Mouse (Mus musculus) left cerebral cortex, adult 9 months (tissue): ENCODE measurements around the gene Sfxn5.

Experiments used
- DNase-seq, 2 experiments: peaks; one replicate each; pipeline ENCODE4 v3.0.0; 2022; ENCODE audit warnings: low spot score in 2 of 2

Sfxn5 gene

DNA sequence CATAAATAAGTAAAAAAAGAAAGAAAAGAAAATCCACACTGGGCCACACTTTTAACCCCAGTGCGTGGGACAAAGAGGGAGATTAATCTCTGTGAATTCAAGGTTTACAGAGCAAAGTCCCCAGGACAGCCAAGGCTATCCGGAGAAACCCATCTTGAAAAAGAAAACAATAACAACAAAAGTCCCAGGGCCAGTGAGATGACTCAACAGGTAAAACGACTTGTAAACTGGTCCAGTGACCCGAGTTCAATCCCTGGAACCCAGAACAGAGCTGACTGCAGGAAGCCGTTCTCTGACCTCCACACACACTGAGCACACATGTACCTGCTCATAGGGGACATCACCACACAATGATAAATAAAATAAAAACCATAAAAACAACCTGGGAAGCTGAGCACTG is 31.2 kb upstream of the Sfxn5 start:
- DNase-seq, result no peak

DNA sequence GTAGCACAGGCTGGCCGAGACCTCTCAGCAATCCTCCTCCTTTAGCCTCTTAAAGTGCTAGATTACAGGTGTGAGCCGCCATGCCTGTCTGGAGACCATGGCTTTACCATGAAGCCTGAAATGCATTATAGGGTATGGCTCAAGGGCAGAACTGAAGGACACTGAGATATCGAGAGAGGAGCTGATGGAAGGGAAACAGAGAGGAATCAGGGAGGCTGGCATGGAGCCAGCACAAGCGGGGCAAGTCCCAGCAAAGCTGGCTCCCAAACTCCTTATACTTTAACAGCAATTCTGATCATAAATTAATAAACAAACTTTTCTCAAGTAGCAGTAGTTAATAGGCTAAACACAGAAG is 30.7 kb upstream of the Sfxn5 start:
- DNase-seq, result no peak

DNA sequence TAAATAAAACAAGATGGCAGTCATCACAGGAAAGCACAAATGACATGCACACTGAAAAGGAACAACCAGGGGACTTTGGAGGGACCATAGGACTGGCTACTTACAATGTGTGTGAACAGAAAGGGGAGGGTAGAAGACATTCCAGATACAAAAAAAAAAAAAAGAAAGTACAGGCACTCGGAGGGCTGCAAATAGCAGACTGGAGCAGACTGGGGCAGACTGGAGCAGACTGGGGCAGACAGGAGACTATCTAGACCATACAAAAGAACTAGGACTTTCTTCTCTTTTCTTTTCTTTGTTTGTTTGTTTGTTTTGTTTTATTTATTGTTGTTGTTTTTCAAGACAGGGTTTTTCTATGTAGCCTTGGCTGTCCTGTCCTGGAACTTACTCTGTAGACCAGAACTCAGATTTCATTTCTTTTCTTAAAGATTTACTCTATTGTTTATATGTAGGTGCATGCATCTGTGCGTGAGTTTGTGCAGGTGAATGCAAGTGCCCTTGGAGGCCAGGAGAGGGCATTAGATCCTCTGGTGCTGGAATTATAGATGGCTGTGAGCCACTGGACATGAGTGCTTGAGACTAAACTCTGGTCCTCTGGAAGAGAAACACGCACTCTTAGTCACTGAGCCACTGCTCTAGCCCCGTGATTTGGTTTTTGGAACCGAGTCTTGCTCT is 30.1 kb upstream of the Sfxn5 start:
- no peak for DNase-seq

DNA sequence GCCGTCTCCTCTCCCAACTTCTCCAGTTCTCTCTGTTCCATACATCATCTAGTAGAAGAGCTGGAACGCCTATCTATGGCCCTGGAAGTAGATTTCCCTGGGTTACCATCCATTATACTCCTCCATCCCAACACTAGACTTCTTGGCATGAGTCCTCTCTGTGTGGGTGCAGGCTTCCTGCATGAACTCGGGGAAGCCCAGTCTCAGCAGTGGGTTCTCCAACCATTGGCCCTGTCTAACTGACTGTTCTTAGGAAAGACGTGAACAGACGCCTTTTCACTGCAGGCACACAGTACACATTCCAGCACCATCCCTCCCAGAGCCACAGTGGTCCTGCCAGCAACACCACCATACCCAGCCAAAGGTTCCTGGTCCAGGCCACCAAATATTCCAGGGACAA is 29.4 kb upstream of the Sfxn5 start:
- DNase-seq, result peak in 1 of 2 experiments; percentile 42

DNA sequence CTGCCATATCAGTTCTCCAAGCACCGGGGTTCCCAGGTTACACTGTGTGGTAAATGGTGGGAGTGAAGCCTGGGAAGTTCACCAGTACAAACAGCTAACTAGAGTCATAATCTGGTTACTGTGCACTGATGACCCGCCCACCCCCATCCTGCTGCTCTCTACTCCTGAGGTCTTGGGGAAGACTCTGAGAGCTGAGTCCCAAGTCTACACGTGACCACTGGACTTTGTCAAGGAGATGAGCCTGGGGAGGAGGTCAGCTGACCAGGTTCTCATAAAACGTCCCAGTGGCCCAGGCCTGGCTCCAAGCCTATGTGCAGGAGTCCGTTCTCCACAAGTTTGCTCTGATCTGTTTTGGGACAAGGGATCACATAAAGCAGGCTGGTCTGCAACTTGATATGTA is 27.1 kb upstream of the Sfxn5 start:
- DNase-seq, result no peak

DNA sequence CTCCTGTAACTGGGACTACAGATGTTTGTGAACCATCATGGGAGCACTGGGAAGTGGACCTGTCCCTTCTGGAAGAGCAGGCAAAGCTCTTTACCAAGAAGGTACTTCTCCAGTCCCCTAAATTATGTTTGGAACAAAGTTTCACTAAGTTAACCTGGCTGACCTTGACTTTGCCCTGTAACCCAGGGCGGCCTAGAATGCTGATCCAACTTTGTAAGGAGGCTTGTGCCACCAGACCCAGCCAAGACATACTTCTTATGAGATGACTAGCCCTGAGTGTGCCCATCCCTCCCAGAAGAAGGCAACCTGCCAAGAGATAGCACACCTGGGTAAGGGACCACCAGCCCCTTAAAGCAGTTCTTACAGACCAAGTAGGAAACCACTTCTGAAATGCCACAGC is 25.7 kb upstream of the Sfxn5 start:
- DNase-seq, result no peak

DNA sequence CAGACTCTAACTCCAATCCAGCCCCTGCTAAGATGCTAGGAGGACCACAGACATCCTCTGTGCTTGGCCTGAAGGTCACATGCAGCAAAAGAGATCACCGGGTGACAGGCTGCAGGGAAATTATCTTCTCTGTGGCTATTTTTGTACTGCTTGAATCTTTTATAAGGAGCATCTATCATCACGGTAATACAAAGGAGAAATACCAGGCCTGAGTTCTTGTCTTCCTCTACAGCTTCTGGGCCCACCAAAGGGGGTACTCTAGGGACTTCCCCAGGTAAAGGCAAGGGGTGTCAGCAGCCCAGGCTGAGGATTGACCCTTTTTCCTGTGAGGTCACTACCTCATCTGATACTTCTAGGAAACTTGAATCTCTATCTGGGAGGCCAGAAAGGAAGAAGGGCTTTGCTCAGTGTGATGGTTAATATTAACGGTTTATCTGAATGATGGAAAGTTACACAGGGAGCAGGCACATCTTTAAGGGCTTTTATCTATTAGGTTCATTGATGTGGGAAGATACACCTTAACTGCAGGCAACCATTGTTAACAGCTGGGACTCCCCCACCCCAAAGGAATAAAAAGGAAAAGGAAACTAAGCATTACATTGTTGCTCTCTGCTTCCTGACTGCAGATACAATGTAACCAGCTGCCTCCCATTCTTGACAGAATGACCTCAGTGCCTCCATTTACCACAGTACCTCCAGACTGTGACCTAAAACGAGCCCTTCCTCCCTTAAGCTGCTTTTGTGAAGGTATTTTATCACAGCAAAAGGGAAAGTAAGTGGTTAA is 23.7 kb upstream of the Sfxn5 start:
- DNase-seq, result no peak

DNA sequence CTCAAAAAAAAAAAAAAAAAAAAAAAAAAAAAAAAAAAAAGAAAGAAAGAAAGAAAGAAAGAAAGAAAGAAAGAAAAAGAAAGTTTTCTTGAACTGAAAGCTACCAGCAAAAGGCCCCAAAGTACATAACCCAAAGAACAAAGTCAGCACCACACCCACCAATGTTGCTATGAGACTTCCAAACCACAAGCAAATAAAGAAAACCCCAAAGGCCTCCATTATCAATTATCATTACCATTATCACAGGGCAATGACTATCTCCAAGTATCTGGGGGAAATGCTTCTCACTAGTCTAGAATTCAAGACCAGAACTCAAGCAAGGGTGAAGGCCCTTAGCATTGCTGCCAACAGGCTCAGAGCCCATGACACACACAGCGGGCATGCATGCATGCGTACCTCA is 22.5 kb upstream of the Sfxn5 start:
- no peak for DNase-seq

DNA sequence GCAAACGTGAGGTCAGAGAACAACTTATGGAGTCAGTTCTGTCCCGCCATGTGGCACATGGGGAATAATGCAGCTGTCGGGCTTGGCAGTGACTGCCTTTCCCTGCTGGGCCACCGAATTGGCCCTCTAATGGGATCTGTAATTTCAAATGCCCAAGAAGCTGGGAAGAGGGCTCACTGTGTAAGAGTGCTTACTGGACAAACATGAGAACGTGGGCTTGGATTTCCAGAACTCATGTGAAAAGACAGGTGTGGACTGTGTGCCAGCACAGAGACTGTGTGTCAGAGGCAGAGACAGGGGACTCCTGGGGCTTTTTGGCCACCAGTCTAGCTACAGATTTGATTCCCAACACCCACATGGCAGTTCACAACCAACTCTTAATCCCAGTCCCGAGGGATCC is 21.5 kb upstream of the Sfxn5 start:
- no peak for DNase-seq

DNA sequence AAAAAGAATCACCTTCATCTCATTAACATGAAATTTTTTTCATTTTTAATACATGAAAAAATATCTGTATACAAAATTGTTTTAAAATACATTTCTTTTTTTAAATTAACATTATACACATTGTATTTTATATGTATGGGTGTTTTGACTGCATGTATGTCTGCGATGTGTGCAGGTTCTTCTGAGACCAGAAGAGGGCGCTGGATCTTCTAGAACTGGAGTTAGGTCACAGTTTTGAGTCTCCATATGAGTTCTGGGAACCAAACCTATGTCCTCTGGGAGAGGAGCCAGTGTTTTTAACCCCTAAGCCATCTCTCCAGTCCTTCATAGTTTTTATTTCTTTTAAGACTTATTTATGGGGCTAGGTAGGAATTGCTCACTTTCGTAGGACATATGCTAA is 20.5 kb upstream of the Sfxn5 start:
- DNase-seq, result no peak

DNA sequence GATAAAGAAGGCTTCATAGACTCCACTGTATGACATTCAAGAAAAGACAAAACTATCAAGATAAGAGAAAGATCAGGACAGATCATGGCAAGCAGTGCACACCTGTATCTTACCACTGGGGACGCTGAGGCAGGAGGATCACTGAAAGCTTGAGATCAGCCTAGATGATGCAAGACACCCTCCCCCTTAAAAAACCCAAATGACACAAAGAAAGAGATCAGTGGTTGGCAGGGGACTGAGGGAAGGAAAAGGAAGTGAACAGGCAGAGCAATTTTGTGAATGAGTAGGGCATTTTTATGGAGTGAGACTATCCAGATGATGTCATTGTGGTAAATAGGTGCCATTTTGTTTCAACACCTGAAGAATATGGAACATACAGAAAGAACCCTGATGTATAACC is 16.9 kb upstream of the Sfxn5 start:
- DNase-seq, result no peak

DNA sequence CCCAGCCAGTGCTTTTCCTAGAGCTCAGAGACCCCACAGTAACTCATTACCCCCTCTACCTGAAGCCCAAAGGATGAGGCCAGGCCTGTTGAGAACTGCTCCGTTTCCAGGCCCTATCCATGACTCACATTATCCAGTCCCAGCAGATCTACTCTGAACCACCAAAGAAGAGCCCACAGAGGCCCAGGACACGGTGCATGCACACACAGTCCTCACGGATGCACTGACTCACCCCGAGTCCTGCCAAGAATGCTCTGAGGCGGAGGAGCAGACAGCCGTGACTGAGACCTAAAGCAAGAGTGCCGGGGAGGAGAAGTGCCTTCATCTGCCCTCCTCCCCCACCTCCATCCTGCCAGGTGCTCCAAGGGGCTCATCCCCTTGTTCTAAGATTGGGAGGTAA is 16.0 kb upstream of the Sfxn5 start:
- DNase-seq, result peak in 1 of 2 experiments; percentile 66

DNA sequence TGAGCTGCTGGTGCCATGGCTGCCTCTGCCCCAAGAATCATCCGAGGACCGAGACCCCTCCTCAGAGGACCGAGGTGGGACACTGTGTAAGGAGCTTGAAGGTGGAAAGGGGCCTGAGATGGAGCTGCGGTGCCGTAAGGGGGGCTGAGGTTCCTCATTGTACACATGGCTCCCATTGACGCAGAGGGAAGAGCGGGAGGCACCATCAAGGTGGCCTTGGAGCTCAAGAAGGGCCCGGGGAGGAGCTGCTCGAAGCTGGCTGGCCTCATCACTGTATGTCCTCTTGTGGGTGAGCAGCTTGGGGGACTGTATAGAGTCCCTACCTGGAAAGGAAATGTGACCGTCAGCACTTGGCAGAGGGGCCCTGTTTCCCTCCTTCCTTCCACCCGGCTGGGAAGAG is 14.9 kb upstream of the Sfxn5 start:
- no peak for DNase-seq

DNA sequence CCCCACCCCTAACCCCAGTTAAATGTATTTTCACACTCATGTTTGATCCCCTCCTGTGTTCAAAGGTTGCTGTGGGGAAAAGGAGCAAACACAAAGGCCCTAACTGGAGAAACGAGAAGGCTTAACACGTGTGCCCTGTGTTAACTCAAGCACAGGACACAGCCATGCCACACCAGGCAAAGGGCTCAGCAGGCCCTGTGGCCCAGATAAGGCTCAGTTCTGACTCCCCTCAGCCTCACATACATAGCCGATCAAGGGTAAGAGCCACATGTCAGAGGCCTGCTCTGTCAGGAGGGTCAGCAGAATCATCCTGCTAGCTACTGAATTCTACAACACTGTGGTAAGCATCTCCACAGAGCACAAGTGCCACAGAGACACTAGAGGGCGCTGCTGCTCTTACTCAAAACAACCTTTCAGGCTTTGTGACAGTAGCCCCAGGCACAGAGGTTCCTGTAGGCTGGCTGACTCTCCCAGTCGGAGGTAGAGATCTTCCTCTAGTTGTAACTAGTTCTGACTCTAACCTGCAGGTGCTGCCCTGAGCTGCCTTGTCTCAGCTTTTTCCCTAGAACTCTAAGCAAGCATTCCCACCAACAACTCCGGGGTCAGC is 12.9 kb upstream of the Sfxn5 start:
- DNase-seq, result peak in 1 of 2 experiments; percentile 89

DNA sequence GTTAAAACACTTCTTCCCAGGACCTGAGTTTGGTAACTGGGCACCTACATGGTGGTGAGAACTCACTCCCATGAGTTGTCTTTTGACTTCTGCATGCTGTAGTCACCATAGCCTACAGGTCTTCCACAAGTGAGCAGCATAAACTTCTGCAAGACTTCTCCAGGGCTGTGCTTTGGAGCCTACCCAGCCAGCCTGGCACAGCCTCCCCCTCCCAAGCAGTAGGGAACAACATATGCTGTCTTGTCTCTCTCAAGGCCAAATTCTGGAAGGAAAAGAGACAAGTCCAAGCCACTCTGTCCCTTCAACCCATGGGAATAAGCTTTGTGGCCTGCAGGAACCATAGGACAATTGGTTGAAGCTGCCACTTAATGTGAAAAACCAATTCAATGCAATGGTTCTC is 11.7 kb upstream of the Sfxn5 start:
- no peak for DNase-seq

DNA sequence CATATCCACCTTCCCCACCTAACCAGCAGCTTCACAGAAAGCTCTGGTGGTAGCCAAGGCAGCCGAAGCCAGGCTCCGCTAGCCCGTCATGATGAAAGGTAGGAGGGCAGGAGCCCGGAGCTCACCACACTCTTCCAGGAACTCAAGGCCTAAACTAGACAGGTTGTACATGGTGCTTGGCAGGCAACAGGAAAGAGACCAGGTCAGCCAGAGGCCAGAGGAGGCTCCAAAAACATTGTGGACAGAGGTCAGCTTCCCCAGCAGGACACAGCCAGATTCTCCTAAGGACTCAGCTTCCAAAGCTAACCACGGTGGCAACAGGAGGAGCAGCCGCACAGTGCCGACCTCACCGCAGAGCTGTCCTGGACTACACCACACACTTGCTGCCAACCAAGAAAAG is 9.8 kb upstream of the Sfxn5 start:
- DNase-seq, result no peak

DNA sequence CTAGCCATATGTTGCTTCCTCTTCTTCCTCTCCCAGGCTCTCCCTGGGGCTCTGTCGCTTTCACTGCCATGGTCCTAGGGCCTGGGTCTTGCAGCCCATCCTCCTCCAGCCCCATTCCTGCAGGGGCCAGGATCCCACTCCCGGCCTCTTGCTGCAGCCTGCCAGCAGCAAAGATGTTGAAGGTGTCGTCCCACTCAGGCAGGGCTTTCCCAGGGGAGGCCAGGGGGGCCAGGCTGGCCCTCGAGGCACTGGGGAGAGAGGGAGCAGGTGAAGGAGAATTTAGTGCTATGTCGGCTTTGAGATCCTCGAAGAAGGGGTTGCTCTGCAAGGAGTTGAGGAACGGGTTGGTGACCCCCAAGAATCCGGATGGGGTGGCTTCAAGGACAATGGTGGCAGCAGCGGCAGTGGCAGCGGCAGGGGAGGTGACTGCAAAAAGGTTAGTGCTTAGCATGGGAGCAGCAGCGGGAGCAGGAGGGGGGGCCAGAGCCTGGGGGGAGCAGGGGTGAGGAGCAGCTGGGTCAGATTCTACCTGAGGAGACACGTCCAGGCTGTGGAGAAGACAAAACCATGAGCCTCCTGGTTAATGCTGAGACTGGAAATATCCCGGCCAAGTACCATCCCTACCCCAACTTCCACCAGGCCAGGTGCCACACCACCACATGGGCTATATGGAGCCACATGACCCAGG is 8.7 kb upstream of the Sfxn5 start:
- no peak for DNase-seq

DNA sequence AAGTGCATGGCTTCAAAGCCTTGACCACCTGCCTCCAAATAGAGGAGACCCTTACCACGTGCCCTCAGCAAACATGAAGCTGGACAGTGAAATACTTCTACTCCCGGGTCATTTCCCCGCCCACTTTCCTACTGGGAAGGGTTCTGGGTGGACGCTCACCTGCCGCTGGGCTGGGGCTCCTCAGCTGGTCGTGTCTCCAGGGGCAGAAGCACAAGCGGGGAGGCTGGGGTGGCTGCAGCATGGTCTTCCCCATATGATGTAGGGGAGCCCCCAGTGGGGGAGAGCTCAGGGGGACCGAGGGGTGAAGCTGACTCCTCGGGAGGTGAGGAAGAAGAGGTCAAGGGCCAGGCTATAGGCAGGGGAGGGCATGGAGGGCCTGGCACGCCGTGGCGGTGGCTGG is 7.0 kb upstream of the Sfxn5 start:
- no peak for DNase-seq

DNA sequence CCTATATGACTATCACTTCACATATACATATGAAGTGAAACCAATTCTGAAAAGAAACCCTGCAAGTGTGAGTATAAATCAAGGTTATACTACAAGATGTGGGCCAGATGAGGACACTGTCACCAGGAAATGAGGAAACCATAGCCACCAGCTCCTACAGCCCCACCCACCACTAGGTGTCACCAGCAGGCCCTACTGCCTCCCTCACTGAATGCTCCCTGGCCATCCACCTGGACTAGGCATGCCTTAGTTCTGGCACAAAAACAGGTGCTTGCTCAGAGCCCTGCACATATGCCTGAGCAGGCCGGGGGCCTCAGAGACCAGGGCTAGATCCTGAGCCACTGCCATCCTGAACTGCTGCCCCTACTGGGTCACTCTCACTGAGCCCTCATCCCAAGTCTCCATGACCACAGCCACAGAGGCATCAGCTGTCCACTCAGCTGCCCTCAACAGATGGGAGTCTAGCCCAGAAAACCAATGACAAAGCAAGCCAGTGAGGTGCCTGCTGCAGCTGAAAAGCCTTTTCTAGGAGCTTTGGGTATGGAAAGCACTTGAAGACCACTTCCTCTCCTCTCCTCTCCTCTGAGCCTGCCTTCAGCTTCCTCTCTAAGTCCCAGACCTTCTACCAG is 6.2 kb upstream of the Sfxn5 start:
- DNase-seq, result peak in 1 of 2 experiments; percentile 73

DNA sequence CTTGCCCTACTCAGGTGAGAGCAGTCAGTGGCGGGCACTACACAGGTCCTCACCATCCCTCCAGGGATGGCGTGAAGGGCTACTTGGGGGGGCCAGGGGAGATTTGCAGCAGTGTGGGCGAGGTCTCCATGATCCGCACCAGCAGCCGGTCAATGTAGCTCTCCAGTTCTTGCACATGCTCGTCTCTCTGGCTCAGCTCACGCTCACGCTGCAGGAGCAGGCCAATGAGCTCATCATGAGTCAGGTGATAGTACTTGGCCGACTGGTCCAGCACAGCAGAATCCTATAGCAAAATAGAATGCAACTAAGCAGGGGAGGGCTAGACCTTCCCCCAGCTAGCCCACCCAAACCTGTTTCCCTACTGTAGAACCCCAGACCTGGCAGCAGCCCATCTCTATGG is 3.7 kb upstream of the Sfxn5 start:
- peak in 1 of 2 experiments; percentile 69 for DNase-seq

DNA sequence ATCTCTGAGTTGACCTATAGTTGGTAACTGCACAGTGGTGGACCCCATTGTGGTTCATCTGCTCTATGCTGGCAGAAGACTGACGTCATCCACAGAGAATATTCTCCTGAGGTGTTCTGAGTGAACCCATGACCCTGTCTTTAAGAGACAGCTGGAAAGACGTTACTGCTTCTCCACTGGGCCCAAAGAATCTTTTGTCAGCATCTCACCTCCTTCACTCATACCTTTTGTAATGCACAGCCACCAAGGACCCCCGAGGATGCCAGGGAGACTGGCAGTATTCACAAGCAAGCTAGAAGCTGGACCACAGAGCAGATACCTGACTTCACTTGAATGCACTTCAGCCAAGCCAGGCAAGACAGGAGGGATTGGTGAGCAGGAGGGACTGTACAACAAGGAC is 2.1 kb upstream of the Sfxn5 start:
- no peak for DNase-seq

DNA sequence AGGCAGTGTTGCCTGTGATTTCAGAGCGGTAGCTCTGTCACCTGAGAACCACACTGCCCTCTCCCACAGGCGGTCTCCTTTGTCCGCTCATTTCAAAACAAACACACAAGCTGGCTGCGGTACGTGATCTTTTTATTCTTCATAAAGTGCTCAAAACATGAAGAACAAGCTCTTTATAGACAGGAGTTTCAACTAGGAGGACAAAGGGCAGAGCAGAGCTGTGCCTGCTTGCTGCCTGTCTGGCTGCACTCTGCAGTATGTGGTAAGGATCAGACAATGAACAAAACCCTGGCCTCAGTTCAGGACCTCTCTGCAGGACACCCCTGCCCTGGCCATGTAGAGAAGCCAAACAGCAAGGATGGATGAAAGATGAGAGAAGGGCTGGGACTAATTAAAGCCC is 1.6 kb upstream of the Sfxn5 start:
- DNase-seq, result no peak
